Mouse (Mus musculus): ENCODE data around the gene Nmi. TPM values are rescaled to one million over a fixed set of nuclear protein-coding genes. Genes with fewer than 3 reads are reported as not detected.

The Nmi gene
- polyA plus RNA-seq, 1 experiment from 2014 or later: 34.3 TPM

- no peak for TF ChIP-seq CTCF (IDR thresholded peaks at IDR 0.05; ENCODE audit: low read depth)
- WGBS: 39% methylated on average over 11 of the region's 11 CpGs
- Histone ChIP-seq H3K4me3 (replicated peaks; ENCODE audit: low read depth, low read length) (no peak overlapping the region), H3K4me2 (ENCODE audit: low read length) (peak overlapping the region; percentile 34), H3K9me3 (replicated peaks; ENCODE audit: low read length) (no peaks in the 10 kb centered on the region), H3K4me1 (replicated peaks; ENCODE audit: insufficient read depth, low read length) (0 out of 2 replicates have a peak, but pooled peaks cover 4% of the 10 kb centered on the region), H3K36me3 (ENCODE audit: insufficient read depth, low read length) (no peaks in the 10 kb centered on the region), H3K27me3 (ENCODE audit: insufficient read depth, low read length) (no peaks in the 10 kb centered on the region), H3K9ac (ENCODE audit: low read depth, low read length) (no peak overlapping the region), H3K27ac (peak overlapping the region; percentile 47)
- peak; percentile 66 for DNase-seq (ENCODE audit: low spot score)
- 0 out of 2 replicates have a peak, but pooled peaks have one; percentile 17 for ATAC-seq (replicated peaks; ENCODE audit: low FRiP score, low read depth)
Measured at GRCm38 (mm10) chr2:51981630-51982029, 8.3 kb upstream of the Nmi start.

DNA sequence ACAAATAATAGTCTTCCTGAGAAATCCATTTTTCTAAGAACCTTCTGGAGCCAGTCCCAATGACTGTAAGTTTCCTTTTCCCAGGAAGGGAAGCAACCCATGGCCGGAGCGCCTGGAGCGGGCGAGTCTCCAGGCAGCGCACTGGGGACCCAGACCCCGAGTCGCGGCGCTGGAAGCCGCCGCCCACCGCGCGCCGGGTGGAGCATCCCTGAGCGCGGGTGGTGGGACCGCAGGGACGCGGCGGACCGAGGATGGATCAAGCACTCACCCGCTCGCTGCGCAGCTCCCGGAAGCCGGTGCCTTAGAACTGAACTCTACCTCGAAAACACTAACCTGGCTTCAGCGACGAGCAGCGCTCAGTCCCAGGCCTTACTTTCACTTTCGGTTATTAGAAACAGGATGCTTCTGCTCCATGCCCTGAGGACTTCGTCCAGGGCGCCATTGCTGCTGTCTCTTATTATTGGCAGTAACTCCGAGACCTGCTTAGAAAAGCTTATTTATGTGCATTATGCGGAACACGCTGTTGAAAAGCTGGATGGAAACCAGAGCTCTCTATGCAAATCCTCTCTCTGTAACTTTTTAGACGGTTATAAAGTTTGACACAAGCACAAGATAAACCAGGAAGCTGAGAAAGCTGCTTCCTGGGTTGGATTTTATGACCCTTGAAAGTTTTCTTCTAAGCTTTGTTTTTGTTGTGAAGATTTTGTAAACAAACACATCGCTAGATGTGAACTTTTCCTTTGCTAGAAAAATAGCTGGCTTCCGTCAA, 469 bp downstream of the Nmi start:
- DNase-seq (ENCODE audit: low spot score): peak; percentile 93
- Histone ChIP-seq H3K27ac (peak overlapping the region; percentile 94), H3K4me2 (ENCODE audit: low read length) (peak overlapping the region; percentile 76), H3K9me3 (replicated peaks; ENCODE audit: low read length) (no peaks in the 10 kb centered on the region), H3K36me3 (ENCODE audit: insufficient read depth, low read length) (no peaks in the 10 kb centered on the region), H3K9ac (ENCODE audit: low read depth, low read length) (peak overlapping the region; percentile 87), H3K4me1 (replicated peaks; ENCODE audit: insufficient read depth, low read length) (no peaks in the 10 kb centered on the region), H3K4me3 (replicated peaks; ENCODE audit: low read depth, low read length) (peak overlapping the region; percentile 86), H3K27me3 (ENCODE audit: insufficient read depth, low read length) (no peaks in the 10 kb centered on the region)
- ATAC-seq (replicated peaks; ENCODE audit: low FRiP score, low read depth): peak; percentile 91
- WGBS: 1% methylated on average over 40 of the region's 40 CpGs
- TF ChIP-seq CTCF (IDR thresholded peaks at IDR 0.05; ENCODE audit: low read depth): no peak

DNA sequence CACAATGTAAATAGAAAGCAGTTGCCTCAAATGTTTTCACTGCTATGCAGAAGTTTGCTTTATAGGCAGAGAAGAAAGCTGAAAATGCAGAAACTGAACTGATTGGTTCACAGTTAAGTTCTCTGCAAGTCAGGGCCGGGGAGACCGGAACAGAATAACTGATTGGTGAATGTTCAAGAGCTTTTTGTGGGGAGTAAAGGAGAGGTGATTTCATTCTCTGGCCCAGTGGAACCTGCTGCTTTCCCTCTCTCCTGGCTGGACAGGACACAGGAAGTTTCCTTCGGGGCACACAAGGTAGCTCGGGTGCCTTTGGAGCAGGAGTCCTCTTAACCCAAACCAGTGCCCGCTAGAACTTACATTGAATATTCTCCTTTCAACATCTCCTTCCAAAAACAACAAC, 1.2 kb downstream of the Nmi start:
- ATAC-seq (replicated peaks; ENCODE audit: low FRiP score, low read depth) (peak; percentile 42), DNase-seq (ENCODE audit: low spot score) (peak; percentile 58)
- peak overlapping the region; percentile 94 for H3K27ac ChIP-seq
- peak overlapping the region; percentile 86 for H3K4me3 ChIP-seq (replicated peaks; ENCODE audit: low read depth, low read length)
- H3K36me3 ChIP-seq (ENCODE audit: insufficient read depth, low read length): no peaks in the 10 kb centered on the region
- peak overlapping the region; percentile 87; the same call in 1 of the 2 replicates for H3K9ac ChIP-seq (ENCODE audit: low read depth, low read length)
- 38% methylated on average over 5 of the region's 5 CpGs for WGBS
- no peak for TF ChIP-seq CTCF (IDR thresholded peaks at IDR 0.05; ENCODE audit: low read depth)
- H3K27me3 ChIP-seq (ENCODE audit: insufficient read depth, low read length): no peaks in the 10 kb centered on the region
- peak overlapping the region; percentile 76 for H3K4me2 ChIP-seq (ENCODE audit: low read length)
- no peaks in the 10 kb centered on the region for H3K9me3 ChIP-seq (replicated peaks; ENCODE audit: low read length)
- H3K4me1 ChIP-seq (replicated peaks; ENCODE audit: insufficient read depth, low read length): no peaks in the 10 kb centered on the region

GRCm38 (mm10) chr2:51970897-51971296, 2.4 kb downstream of the Nmi start:
- H3K27ac ChIP-seq: no peak overlapping the region
- TF ChIP-seq CTCF (IDR thresholded peaks at IDR 0.05; ENCODE audit: low read depth): no peak
- WGBS: 96% methylated on average over 4 of the region's 4 CpGs
- no peak overlapping the region for H3K4me2 ChIP-seq (ENCODE audit: low read length)
- H3K4me1 ChIP-seq (replicated peaks; ENCODE audit: insufficient read depth, low read length): no peaks in the 10 kb centered on the region
- H3K9ac ChIP-seq (ENCODE audit: low read depth, low read length): no peak overlapping the region
- DNase-seq (ENCODE audit: low spot score) (no peak), ATAC-seq (replicated peaks; ENCODE audit: low FRiP score, low read depth) (no peak)
- H3K36me3 ChIP-seq (ENCODE audit: insufficient read depth, low read length): no peaks in the 10 kb centered on the region
- H3K9me3 ChIP-seq (replicated peaks; ENCODE audit: low read length): no peaks in the 10 kb centered on the region
- H3K27me3 ChIP-seq (ENCODE audit: insufficient read depth, low read length): no peaks in the 10 kb centered on the region
- no peak overlapping the region for H3K4me3 ChIP-seq (replicated peaks; ENCODE audit: low read depth, low read length)

- Histone ChIP-seq H3K4me1 (replicated peaks; ENCODE audit: insufficient read depth, low read length) (no peaks in the 10 kb centered on the region), H3K27me3 (ENCODE audit: insufficient read depth, low read length) (no peaks in the 10 kb centered on the region), H3K9me3 (replicated peaks; ENCODE audit: low read length) (no peaks in the 10 kb centered on the region), H3K36me3 (ENCODE audit: insufficient read depth, low read length) (no peaks in the 10 kb centered on the region), H3K9ac (ENCODE audit: low read depth, low read length) (no peak overlapping the region), H3K4me2 (ENCODE audit: low read length) (no peak overlapping the region), H3K4me3 (replicated peaks; ENCODE audit: low read depth, low read length) (no peak overlapping the region), H3K27ac (no peak overlapping the region)
- 90% methylated on average over 3 of the region's 3 CpGs for WGBS
- ATAC-seq (replicated peaks; ENCODE audit: low FRiP score, low read depth) (no peak), DNase-seq (ENCODE audit: low spot score) (no peak)
- TF ChIP-seq CTCF (IDR thresholded peaks at IDR 0.05; ENCODE audit: low read depth): no peak
Measured at GRCm38 (mm10) chr2:51967288-51967687, 6.0 kb downstream of the Nmi start.

- 87% methylated on average over 7 of the region's 7 CpGs for WGBS
- Histone ChIP-seq H3K4me2 (ENCODE audit: low read length) (no peak overlapping the region), H3K36me3 (ENCODE audit: insufficient read depth, low read length) (peaks cover 5% of the 10 kb centered on the region; the same call in 1 of the 2 replicates), H3K4me3 (replicated peaks; ENCODE audit: low read depth, low read length) (no peak overlapping the region), H3K27ac (no peak overlapping the region), H3K9me3 (replicated peaks; ENCODE audit: low read length) (no peaks in the 10 kb centered on the region), H3K9ac (ENCODE audit: low read depth, low read length) (no peak overlapping the region), H3K27me3 (ENCODE audit: insufficient read depth, low read length) (no peaks in the 10 kb centered on the region), H3K4me1 (replicated peaks; ENCODE audit: insufficient read depth, low read length) (no peaks in the 10 kb centered on the region)
- ATAC-seq (replicated peaks; ENCODE audit: low FRiP score, low read depth): no peak
- DNase-seq (ENCODE audit: low spot score): no peak
- no peak for TF ChIP-seq CTCF (IDR thresholded peaks at IDR 0.05; ENCODE audit: low read depth)
Measured at GRCm38 (mm10) chr2:51953648-51954204, 19.6 kb downstream of the Nmi start.
